Mouse (Mus musculus) hindbrain, embryonic 12.5 days (tissue): ENCODE measurements at regions not wholly inside any gene's neighbourhood (a gene's known extent, or its start where the extent isn't known, plus 50 kb on each side); places are given as distances from the start of the nearest gene placed in this dataset.

ENCODE experiments used
- ATAC-seq: fragments of 200-750 bp; cut with Nextera tagmentation; 2 replicates; pipeline ENCODE4 v1.8.0; 2017; ENCODE audit warnings: moderate TSS enrichment; ENCODE audit not compliant: low FRiP score
- H3K27ac ChIP-seq: fragments of 300-500 bp; sonication (generic); 2 replicates; pipeline ENCODE4 v1.5.1; 2016; ENCODE audit warnings: mild to moderate bottlenecking
- H3K27me3 ChIP-seq: fragments of 300-500 bp; sonication (generic); 2 replicates; pipeline ENCODE4 v1.6.1; 2016; ENCODE audit warnings: mild to moderate bottlenecking
- H3K36me3 ChIP-seq: fragments of 300-500 bp; sonication (generic); 2 replicates; pipeline ENCODE4 v1.6.1; 2016; ENCODE audit warnings: mild to moderate bottlenecking
- H3K4me1 ChIP-seq: fragments of 300-500 bp; sonication (generic); 2 replicates; pipeline ENCODE4 v1.6.1; 2016
- H3K4me2 ChIP-seq: fragments of 300-500 bp; sonication (generic); replicated peaks from 2 replicates; pipeline ENCODE4 v1.6.1; 2016; ENCODE audit warnings: mild to moderate bottlenecking
- H3K4me3 ChIP-seq: fragments of 300-500 bp; sonication (generic); 2 replicates; pipeline ENCODE4 v1.5.1; 2016; ENCODE audit warnings: mild to moderate bottlenecking
- H3K9ac ChIP-seq: fragments of 300-500 bp; sonication (generic); 2 replicates; pipeline ENCODE4 v1.6.1; 2016; ENCODE audit warnings: mild to moderate bottlenecking, moderate library complexity
- H3K9me3 ChIP-seq: fragments of 300-500 bp; sonication (generic); replicated peaks from 2 replicates; pipeline ENCODE4 v1.6.1; 2016; ENCODE audit warnings: mild to moderate bottlenecking
- WGBS: fragments of 180-500 bp; shearing (Covaris S2); methylation state at CpG from one replicate; pipeline ENCODE4 v1.1.7; 2016; 5-methylcytosine and 5-hydroxymethylcytosine counted together

- Histone ChIP-seq H3K9ac (no peak overlapping the region), H3K36me3 (no peaks in the 10 kb centered on the region), H3K4me1 (peaks cover 4% of the 10 kb centered on the region; the same call in 1 of the 2 replicates), H3K27ac (no peak overlapping the region), H3K9me3 (no peaks in the 10 kb centered on the region), H3K4me3 (no peak overlapping the region), H3K4me2 (no peak overlapping the region), H3K27me3 (no peaks in the 10 kb centered on the region)
- 61% methylated on average over 3 of the region's 3 CpGs for WGBS
- no peak for ATAC-seq
These were observed 183.4 kb upstream of the Tas2r134 start for GRCm38 (mm10) chr2:51443946-51444345.

DNA sequence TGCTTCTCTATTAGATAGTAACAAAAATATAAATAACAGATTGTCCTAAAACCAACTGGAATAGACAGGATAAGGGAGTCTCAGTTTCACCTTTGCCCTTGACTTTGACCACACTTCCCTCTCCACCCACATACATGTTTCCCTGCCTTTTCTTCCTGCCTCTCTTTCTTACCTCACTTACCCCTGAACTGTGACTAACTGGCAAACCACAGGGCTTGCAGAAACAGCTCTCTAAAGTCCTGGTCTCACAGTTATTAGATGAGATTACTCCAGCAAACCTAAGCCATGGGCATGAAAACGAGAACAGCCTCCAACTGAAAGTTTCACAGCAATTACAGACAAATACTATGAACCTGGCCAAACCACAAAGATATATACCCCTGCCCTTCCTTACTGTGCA lies 188.3 kb upstream of the Tas2r134 start:
- H3K9me3 ChIP-seq, result no peaks in the 10 kb centered on the region; the same call in 1 of the 2 replicates
- H3K36me3 ChIP-seq, result no peaks in the 10 kb centered on the region
- peaks cover 4% of the 10 kb centered on the region; the same call in 1 of the 2 replicates for H3K4me1 ChIP-seq
- no peak overlapping the region for H3K4me3 ChIP-seq
- H3K9ac ChIP-seq, result no peak overlapping the region
- 84% methylated on average over 1 of the region's 1 CpGs for WGBS
- H3K4me2 ChIP-seq, result no peak overlapping the region
- no peak for ATAC-seq
- H3K27ac ChIP-seq, result no peak overlapping the region
- no peaks in the 10 kb centered on the region for H3K27me3 ChIP-seq

DNA sequence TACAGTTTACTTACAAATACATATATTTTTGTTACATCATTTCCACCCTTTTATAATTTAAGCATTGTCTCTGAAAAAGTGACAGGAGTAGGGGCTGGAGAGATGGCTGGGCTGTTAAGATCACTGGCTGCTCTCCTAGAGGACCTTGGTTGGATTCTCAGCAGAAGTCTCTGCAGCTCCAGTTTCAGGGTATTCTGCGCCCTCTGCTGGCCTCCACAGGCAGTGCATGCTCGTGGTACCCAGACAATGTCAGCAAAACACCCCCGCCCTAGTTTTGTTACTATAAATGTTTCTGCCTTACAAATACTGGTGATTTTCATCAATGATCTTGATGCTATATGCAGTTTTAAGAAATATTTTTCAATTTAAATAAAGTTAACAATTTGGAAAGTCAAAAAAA lies 190.7 kb upstream of the Tas2r134 start:
- Histone ChIP-seq H3K27ac (no peak overlapping the region), H3K27me3 (no peaks in the 10 kb centered on the region), H3K9me3 (no peaks in the 10 kb centered on the region; the same call in 1 of the 2 replicates), H3K4me1 (no peaks in the 10 kb centered on the region), H3K36me3 (no peaks in the 10 kb centered on the region), H3K9ac (no peak overlapping the region), H3K4me3 (no peak overlapping the region), H3K4me2 (no peak overlapping the region)
- 44% methylated on average over 3 of the region's 3 CpGs for WGBS
- ATAC-seq, result no peak

GRCm38 (mm10) chr2:51431564-51431963 lies 195.7 kb upstream of the Tas2r134 start:
- no peaks in the 10 kb centered on the region for H3K4me1 ChIP-seq
- H3K27ac ChIP-seq, result no peak overlapping the region
- no peaks in the 10 kb centered on the region; the same call in 1 of the 2 replicates for H3K9me3 ChIP-seq
- 93% methylated on average over 3 of the region's 3 CpGs for WGBS
- H3K36me3 ChIP-seq, result no peaks in the 10 kb centered on the region
- no peak for ATAC-seq
- no peak overlapping the region for H3K4me2 ChIP-seq
- no peak overlapping the region for H3K9ac ChIP-seq
- no peaks in the 10 kb centered on the region for H3K27me3 ChIP-seq
- no peak overlapping the region for H3K4me3 ChIP-seq

GRCm38 (mm10) chr2:51429716-51430115 lies 197.6 kb upstream of the Tas2r134 start:
- Histone ChIP-seq H3K4me1 (no peaks in the 10 kb centered on the region), H3K4me3 (no peak overlapping the region), H3K4me2 (no peak overlapping the region), H3K9me3 (no peaks in the 10 kb centered on the region), H3K9ac (no peak overlapping the region), H3K27ac (no peak overlapping the region), H3K27me3 (no peaks in the 10 kb centered on the region), H3K36me3 (no peaks in the 10 kb centered on the region)
- WGBS, result 84% methylated on average over 5 of the region's 5 CpGs
- no peak for ATAC-seq

GRCm38 (mm10) chr2:51422442-51422841 lies 204.9 kb upstream of the Tas2r134 start:
- H3K4me3 ChIP-seq, result no peak overlapping the region
- H3K36me3 ChIP-seq, result no peaks in the 10 kb centered on the region
- no peak for ATAC-seq
- no peak overlapping the region for H3K9ac ChIP-seq
- no peak overlapping the region for H3K4me2 ChIP-seq
- H3K9me3 ChIP-seq, result no peaks in the 10 kb centered on the region
- H3K4me1 ChIP-seq, result peaks cover 5% of the 10 kb centered on the region
- WGBS, result 44% methylated on average over 6 of the region's 6 CpGs
- H3K27me3 ChIP-seq, result no peaks in the 10 kb centered on the region
- no peak overlapping the region for H3K27ac ChIP-seq

- H3K27ac ChIP-seq, result peak overlapping the region; percentile 55; the same call in 1 of the 2 replicates
- H3K9ac ChIP-seq, result no peak overlapping the region
- H3K27me3 ChIP-seq, result no peaks in the 10 kb centered on the region
- no peak overlapping the region for H3K4me2 ChIP-seq
- H3K36me3 ChIP-seq, result no peaks in the 10 kb centered on the region
- WGBS, result 69% methylated on average over 10 of the region's 10 CpGs
- no peaks in the 10 kb centered on the region for H3K9me3 ChIP-seq
- no peak overlapping the region for H3K4me3 ChIP-seq
- ATAC-seq, result 0 out of 2 replicates have a peak, but pooled peaks have one; percentile 43
- peaks cover 5% of the 10 kb centered on the region for H3K4me1 ChIP-seq
These were observed 209.2 kb upstream of the Tas2r134 start for GRCm38 (mm10) chr2:51417908-51418690.

- ATAC-seq, result no peak
- Histone ChIP-seq H3K27ac (no peak overlapping the region), H3K4me3 (no peak overlapping the region), H3K27me3 (no peaks in the 10 kb centered on the region), H3K9me3 (no peaks in the 10 kb centered on the region), H3K4me1 (no peaks in the 10 kb centered on the region), H3K9ac (no peak overlapping the region), H3K4me2 (no peak overlapping the region), H3K36me3 (no peaks in the 10 kb centered on the region)
- 77% methylated on average over 9 of the region's 9 CpGs for WGBS
These were observed 238.9 kb upstream of the Tas2r134 start for GRCm38 (mm10) chr2:51388390-51388789.

DNA sequence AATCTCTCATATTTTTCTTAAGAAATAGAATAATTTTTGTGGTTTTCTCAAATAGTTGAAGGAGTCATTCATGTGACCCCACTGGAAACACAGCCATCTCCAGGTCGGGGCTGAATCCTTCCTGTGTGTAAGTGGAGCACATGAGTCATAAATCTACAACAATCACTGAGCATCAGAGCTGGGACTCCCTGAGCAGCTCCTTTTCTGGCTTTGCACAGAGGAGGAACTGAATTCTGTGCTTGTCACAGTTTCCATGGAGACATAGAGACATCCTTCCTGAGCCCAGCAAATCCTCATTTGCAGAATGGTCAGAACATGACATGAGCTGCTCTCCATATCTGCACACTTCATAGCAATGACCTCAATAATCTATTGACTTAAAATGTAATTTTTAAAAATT lies 238.2 kb upstream of the Rnd3 start:
- Histone ChIP-seq H3K4me2 (no peak overlapping the region), H3K9me3 (no peaks in the 10 kb centered on the region), H3K36me3 (no peaks in the 10 kb centered on the region), H3K9ac (no peak overlapping the region), H3K27me3 (no peaks in the 10 kb centered on the region), H3K4me3 (no peak overlapping the region), H3K4me1 (no peaks in the 10 kb centered on the region), H3K27ac (no peak overlapping the region)
- 43% methylated on average over 1 of the region's 1 CpGs for WGBS
- no peak for ATAC-seq

DNA sequence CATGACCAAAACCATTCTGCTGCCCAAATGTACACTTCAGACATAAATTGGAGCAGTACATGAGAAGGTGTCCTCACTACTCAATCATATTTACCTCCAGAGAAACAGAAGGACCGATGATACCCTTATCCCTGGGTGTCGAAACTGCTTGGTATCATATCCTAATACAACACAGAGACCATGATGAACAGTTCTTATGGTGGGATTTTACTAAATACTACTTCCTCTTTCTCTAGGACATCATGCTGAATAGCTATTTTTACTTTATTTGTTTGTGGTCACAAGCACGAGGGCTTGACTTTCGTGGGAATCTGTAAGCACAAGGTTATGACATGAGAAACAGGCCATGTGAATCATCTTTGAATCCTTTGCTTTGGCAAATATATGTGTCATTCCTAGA lies 227.7 kb upstream of the Rnd3 start:
- Histone ChIP-seq H3K27me3 (no peaks in the 10 kb centered on the region), H3K4me3 (no peak overlapping the region), H3K9me3 (no peaks in the 10 kb centered on the region), H3K36me3 (no peaks in the 10 kb centered on the region), H3K4me2 (no peak overlapping the region), H3K27ac (no peak overlapping the region), H3K4me1 (no peaks in the 10 kb centered on the region), H3K9ac (no peak overlapping the region)
- 95% methylated on average over 4 of the region's 4 CpGs for WGBS
- no peak for ATAC-seq

- WGBS, result 89% methylated on average over 6 of the region's 6 CpGs
- H3K9me3 ChIP-seq, result no peaks in the 10 kb centered on the region
These were observed 225.7 kb upstream of the Rnd3 start for GRCm38 (mm10) chr2:51374636-51375035.

GRCm38 (mm10) chr2:51372771-51373170 lies 223.9 kb upstream of the Rnd3 start:
- Histone ChIP-seq H3K27ac (no peak overlapping the region), H3K4me3 (no peak overlapping the region), H3K27me3 (no peaks in the 10 kb centered on the region), H3K9me3 (no peaks in the 10 kb centered on the region), H3K4me2 (no peak overlapping the region), H3K4me1 (no peaks in the 10 kb centered on the region), H3K9ac (no peak overlapping the region), H3K36me3 (no peaks in the 10 kb centered on the region)
- 93% methylated on average over 3 of the region's 3 CpGs for WGBS
- no peak for ATAC-seq

More at GRCm38 (mm10) chr2:51374636-51375035, 225.7 kb upstream of the Rnd3 start:
- no peak for ATAC-seq
- H3K4me3 ChIP-seq, result no peak overlapping the region
- no peaks in the 10 kb centered on the region for H3K27me3 ChIP-seq
- no peak overlapping the region for H3K4me2 ChIP-seq
- no peak overlapping the region for H3K27ac ChIP-seq
- no peaks in the 10 kb centered on the region for H3K36me3 ChIP-seq
- no peaks in the 10 kb centered on the region for H3K4me1 ChIP-seq
- H3K9ac ChIP-seq, result no peak overlapping the region
